Mouse (Mus musculus) common myeloid progenitor, adult 5-6 weeks (primary cell): ENCODE results near the gene Higd1b. TPM values are rescaled to one million over a fixed set of nuclear protein-coding genes. Genes with fewer than 3 reads are reported as not detected.

Experiments
- total RNA-seq: library from RNA; stranded (forward); fragments of 200-1000, 187-1606 nt; gene quantifications from 2 replicates; pipeline ENCODE4 v1.2.3, GENCODE M21; 2017

Higd1b gene
- total RNA-seq, 1 experiment from 2014 or later, result not detected

Other genes with a start within 250 kb of the Higd1b start
- gene Fzd2, start 231.5 kb upstream of the Higd1b start, total RNA-seq, result not detected in 2 replicates
- gene Meioc, start 172.1 kb upstream of the Higd1b start, total RNA-seq, result not detected in 2 replicates
- 41.4 and 43.8 TPM in 2 replicates for gene Ccdc43, start 138.1 kb upstream of the Higd1b start, total RNA-seq
- gene Adam11, start 74.4 kb upstream of the Higd1b start, total RNA-seq, result 0.46 and 1.1 TPM in 2 replicates
- not detected in 2 replicates for gene Gjc1, start 16.1 kb upstream of the Higd1b start, total RNA-seq
- 143 and 191 TPM in 2 replicates for gene Eftud2, start 45.1 kb downstream of the Higd1b start, total RNA-seq
- not detected in 2 replicates for gene Ccdc103, start 45.4 kb downstream of the Higd1b start, total RNA-seq
- gene Fam187a, start 49.3 kb downstream of the Higd1b start, total RNA-seq, result not detected in 2 replicates
- gene Gfap, start 65.1 kb downstream of the Higd1b start, total RNA-seq, result 0.37 TPM in 1 of 2 replicates, not detected in the other
- 16.2 and 17.3 TPM in 2 replicates for gene Kif18b, start 89.3 kb downstream of the Higd1b start, total RNA-seq
- gene C1ql1, start 110.8 kb downstream of the Higd1b start, total RNA-seq, result not detected in 2 replicates
- 32.2 and 37.7 TPM in 2 replicates for gene Nmt1, start 192.3 kb downstream of the Higd1b start, total RNA-seq
- 13.2 and 18.7 TPM in 2 replicates for gene Dcakd, start 192.5 kb downstream of the Higd1b start, total RNA-seq